Mouse (Mus musculus): ENCODE results near the gene Prcd. TPM values are rescaled to one million over a fixed set of nuclear protein-coding genes. Genes with fewer than 3 reads are reported as not detected.
"Not testable (repeated sequence)": the region's sequence is repeated elsewhere in the genome, so short reads cannot be mapped to it uniquely, and the experiment has no call there.

Gene Prcd
- total RNA-seq, 2 experiments from 2014 or later, result 12.5 to 13.2 TPM

- no peak for DNase-seq (ENCODE audit: low spot score in 2 of 2)
These were observed 14.6 kb downstream of the Prcd start for GRCm38 (mm10) chr11:116667930-116668329.

GRCm38 (mm10) chr11:116668381-116668825 lies 15.1 kb downstream of the Prcd start:
- DNase-seq (ENCODE audit: low spot score in 2 of 2), result peak in 1 of 2 experiments; percentile 44

- DNase-seq (ENCODE audit: low spot score in 2 of 2), result no peak
These were observed 15.5 kb downstream of the Prcd start for GRCm38 (mm10) chr11:116668839-116669238.

GRCm38 (mm10) chr11:116669316-116669715 lies 16.0 kb downstream of the Prcd start:
- no peak for DNase-seq (ENCODE audit: low spot score in 2 of 2)

GRCm38 (mm10) chr11:116669787-116670365 lies 16.5 kb downstream of the Prcd start:
- no peak for DNase-seq (ENCODE audit: low spot score in 2 of 2)

GRCm38 (mm10) chr11:116670386-116670785 lies 17.1 kb downstream of the Prcd start:
- no peak for DNase-seq (ENCODE audit: low spot score in 2 of 2)

GRCm38 (mm10) chr11:116671112-116671844 lies 17.9 kb downstream of the Prcd start:
- peak; percentile 96 to 99 for DNase-seq (ENCODE audit: low spot score in 2 of 2)

GRCm38 (mm10) chr11:116671845-116672434 lies 18.6 kb downstream of the Prcd start:
- no peak for DNase-seq (ENCODE audit: low spot score in 2 of 2)

GRCm38 (mm10) chr11:116672595-116672994 lies 19.3 kb downstream of the Prcd start:
- no peak for DNase-seq (ENCODE audit: low spot score in 2 of 2)

- no peak for DNase-seq (ENCODE audit: low spot score in 2 of 2)
These were observed 20.1 kb downstream of the Prcd start for GRCm38 (mm10) chr11:116673410-116673809.

- peak in 1 of 2 experiments; percentile 56 for DNase-seq (ENCODE audit: low spot score in 2 of 2)
These were observed 21.5 kb downstream of the Prcd start for GRCm38 (mm10) chr11:116674616-116675379.

- not testable (repeated sequence) for DNase-seq (ENCODE audit: low spot score in 2 of 2)
These were observed 22.1 kb downstream of the Prcd start for GRCm38 (mm10) chr11:116675429-116675828.

- DNase-seq (ENCODE audit: low spot score in 2 of 2), result no peak
These were observed 23.0 kb downstream of the Prcd start for GRCm38 (mm10) chr11:116676175-116676976.

- DNase-seq (ENCODE audit: low spot score in 2 of 2), result no peak
These were observed 24.5 kb downstream of the Prcd start for GRCm38 (mm10) chr11:116677711-116678441.

GRCm38 (mm10) chr11:116679148-116679547 lies 25.8 kb downstream of the Prcd start:
- no peak for DNase-seq (ENCODE audit: low spot score in 2 of 2)

- DNase-seq (ENCODE audit: low spot score in 2 of 2), result no peak
These were observed 27.2 kb downstream of the Prcd start for GRCm38 (mm10) chr11:116680321-116681091.

GRCm38 (mm10) chr11:116681147-116681546 lies 27.8 kb downstream of the Prcd start:
- no peak for DNase-seq (ENCODE audit: low spot score in 2 of 2)

GRCm38 (mm10) chr11:116682501-116683144 lies 29.3 kb downstream of the Prcd start:
- no peak for DNase-seq (ENCODE audit: low spot score in 2 of 2)

- no peak for DNase-seq (ENCODE audit: low spot score in 2 of 2)
These were observed 30.4 kb downstream of the Prcd start for GRCm38 (mm10) chr11:116683777-116684176.

All from adrenal gland, adult 18-20 months (tissue).